Mouse (Mus musculus) adrenal gland, postnatal 14 days (tissue): ENCODE data around the gene Pax9. TPM values are rescaled to one million over a fixed set of nuclear protein-coding genes. Genes with fewer than 3 reads are reported as not detected.

Experiments
- DNase-seq: peaks from one replicate; pipeline ENCODE4 v3.0.0; 2021; ENCODE audit warnings: mixed read lengths
- long read RNA-seq, 2 experiments: library from polyadenylated mRNA; stranded (forward); transcript quantifications; one replicate each; pipeline ENCODE4 v2.0.0; 2021
- total RNA-seq: library from RNA; stranded (reverse); gene quantifications from 2 replicates; pipeline ENCODE4 v1.2.3, GENCODE M21; 2021

The Pax9 gene
- 0.07 TPM in 1 of 2 replicates, not detected in the other for total RNA-seq
- long read RNA-seq, experiment 1, result 0 reads
- long read RNA-seq, experiment 2, result 0 reads

GRCm38 (mm10) chr12:56691427-56692079 is at the start of gene Pax9:
TSS of gene Pax9 (plus strand) at chr12:56691767.
- DNase-seq, result no peak

- DNase-seq, result no peak
Observed at GRCm38 (mm10) chr12:56669451-56670122, 22.0 kb upstream of the Pax9 start.

- DNase-seq, result no peak
Observed at GRCm38 (mm10) chr12:56670795-56671194, 20.8 kb upstream of the Pax9 start.

- peak; percentile 40 for DNase-seq
Observed at GRCm38 (mm10) chr12:56674726-56675125, 16.8 kb upstream of the Pax9 start.

GRCm38 (mm10) chr12:56677620-56678019 is 13.9 kb upstream of the Pax9 start:
- DNase-seq, result no peak

- DNase-seq, result peak; percentile 49
Observed at GRCm38 (mm10) chr12:56681096-56681811, 10.3 kb upstream of the Pax9 start.

- DNase-seq, result no peak
Observed at GRCm38 (mm10) chr12:56687640-56688481, 3.7 kb upstream of the Pax9 start.

- DNase-seq, result no peak
Observed at GRCm38 (mm10) chr12:56688482-56688840, 3.1 kb upstream of the Pax9 start.

GRCm38 (mm10) chr12:56688920-56689319 is 2.6 kb upstream of the Pax9 start:
- no peak for DNase-seq

GRCm38 (mm10) chr12:56689331-56689730 is 2.2 kb upstream of the Pax9 start:
- no peak for DNase-seq

- DNase-seq, result peak; percentile 35
Observed at GRCm38 (mm10) chr12:56689736-56690135, 1.8 kb upstream of the Pax9 start.

GRCm38 (mm10) chr12:56690366-56690765 is 1.2 kb upstream of the Pax9 start:
- DNase-seq, result no peak

GRCm38 (mm10) chr12:56691001-56691400 is 566 bp upstream of the Pax9 start:
- DNase-seq, result no peak

GRCm38 (mm10) chr12:56692536-56692935 is 969 bp downstream of the Pax9 start:
- no peak for DNase-seq

GRCm38 (mm10) chr12:56693411-56694098 is 2.0 kb downstream of the Pax9 start:
- DNase-seq, result no peak

- no peak for DNase-seq
Observed at GRCm38 (mm10) chr12:56694361-56694760, 2.8 kb downstream of the Pax9 start.

GRCm38 (mm10) chr12:56694936-56695335 is 3.4 kb downstream of the Pax9 start:
- DNase-seq, result no peak

GRCm38 (mm10) chr12:56695358-56696173 is 4.0 kb downstream of the Pax9 start:
- peak; percentile 81 for DNase-seq

GRCm38 (mm10) chr12:56696174-56697010 is 4.8 kb downstream of the Pax9 start:
- no peak for DNase-seq
